Mouse (Mus musculus) hindbrain, embryonic 14.5 days (tissue): ENCODE measurements around the gene Afdn. TPM values are rescaled to one million over a fixed set of nuclear protein-coding genes. Genes with fewer than 3 reads are reported as not detected.
"Not testable (repeated sequence)": the region's sequence is repeated elsewhere in the genome, so short reads cannot be mapped to it uniquely, and the experiment has no call there.

Experiments
- ATAC-seq: fragments of 200-750 bp; cut with Nextera tagmentation; 2 replicates; pipeline ENCODE4 v1.8.0; 2017; ENCODE audit warnings: moderate number of reproducible peaks, mild to moderate bottlenecking, moderate TSS enrichment, moderate library complexity; ENCODE audit not compliant: low FRiP score
- DNase-seq: peaks from one replicate; pipeline ENCODE4 v3.0.0-alpha.2; 2015; ENCODE audit warnings: low spot score
- H3K27ac ChIP-seq: fragments of 300-500 bp; sonication (generic); 2 replicates; pipeline ENCODE4 v1.5.1; 2014; ENCODE audit warnings: mild to moderate bottlenecking, moderate library complexity
- H3K27me3 ChIP-seq: fragments of 300-500 bp; sonication (generic); 2 replicates; pipeline ENCODE4 v1.6.1; 2014; ENCODE audit warnings: mild to moderate bottlenecking, low read length, mixed read lengths; ENCODE audit not compliant: control insufficient read depth, insufficient read depth
- H3K36me3 ChIP-seq: fragments of 300-500 bp; sonication (generic); replicated peaks from 2 replicates; pipeline ENCODE4 v1.6.1; 2014; ENCODE audit not compliant: control insufficient read depth, insufficient read depth
- H3K4me1 ChIP-seq: fragments of 300-500 bp; sonication (generic); replicated peaks from 2 replicates; pipeline ENCODE4 v1.6.1; 2014; ENCODE audit warnings: antibody characterized with exemption, low read length, mixed read lengths; ENCODE audit not compliant: control insufficient read depth, insufficient read depth
- H3K4me2 ChIP-seq: fragments of 300-500 bp; sonication (generic); replicated peaks from 2 replicates; pipeline ENCODE4 v1.6.1; 2014; ENCODE audit warnings: mild to moderate bottlenecking, moderate library complexity
- H3K4me3 ChIP-seq: fragments of 300-500 bp; sonication (generic); replicated peaks from 2 replicates; pipeline ENCODE4 v1.5.1; 2014; ENCODE audit warnings: mild to moderate bottlenecking, low read length
- H3K9ac ChIP-seq: fragments of 300-500 bp; sonication (generic); 2 replicates; pipeline ENCODE4 v1.6.1; 2014
- H3K9me3 ChIP-seq: fragments of 300-500 bp; sonication (generic); 2 replicates; pipeline ENCODE4 v1.6.1; 2016; ENCODE audit warnings: low read length; ENCODE audit not compliant: control insufficient read depth
- WGBS: fragments of 180-500 bp; shearing (Covaris S2); extraction: QIAGEN DNeasy Blood & Tissue Kit; methylation state at CpG from one replicate; pipeline ENCODE4 v1.1.7; 2014; 5-methylcytosine and 5-hydroxymethylcytosine counted together
- polyA plus RNA-seq: library from polyadenylated mRNA; unstranded; fragments of >200 nt; fragmentation: Nextera tagmentation; extraction: Ambion mirVana; gene quantifications from 2 replicates; pipeline ENCODE4 v1.2.1, GENCODE M21; 2014

The Afdn gene
- polyA plus RNA-seq, 1 experiment from 2014 or later, result 140 TPM

GRCm38 (mm10) chr17:13778865-13779264 lies 18.5 kb downstream of the Afdn start:
- 91% methylated on average over 1 of the region's 1 CpGs for WGBS
- no peak for ATAC-seq
- H3K4me1 ChIP-seq, result no peaks in the 10 kb centered on the region
- no peaks in the 10 kb centered on the region for H3K27me3 ChIP-seq
- no peaks in the 10 kb centered on the region for H3K36me3 ChIP-seq
- no peak overlapping the region for H3K4me2 ChIP-seq
- no peak overlapping the region for H3K27ac ChIP-seq
- H3K9ac ChIP-seq, result no peak overlapping the region
- DNase-seq, result no peak
- no peaks in the 10 kb centered on the region for H3K9me3 ChIP-seq
- H3K4me3 ChIP-seq, result no peak overlapping the region

GRCm38 (mm10) chr17:13781948-13782347 lies 21.6 kb downstream of the Afdn start:
- 88% methylated on average over 5 of the region's 5 CpGs for WGBS
- H3K4me2 ChIP-seq, result no peak overlapping the region
- H3K27ac ChIP-seq, result no peak overlapping the region
- H3K4me3 ChIP-seq, result no peak overlapping the region
- no peaks in the 10 kb centered on the region for H3K27me3 ChIP-seq
- DNase-seq, result no peak
- ATAC-seq, result peak; percentile 24; the same call in 1 of the 2 replicates
- H3K9me3 ChIP-seq, result no peaks in the 10 kb centered on the region
- no peaks in the 10 kb centered on the region for H3K36me3 ChIP-seq
- no peak overlapping the region for H3K9ac ChIP-seq
- no peaks in the 10 kb centered on the region for H3K4me1 ChIP-seq

GRCm38 (mm10) chr17:13783469-13783868 lies 23.1 kb downstream of the Afdn start:
- no peak for DNase-seq

GRCm38 (mm10) chr17:13790033-13790432 lies 29.7 kb downstream of the Afdn start:
- DNase-seq, H3K36me3 ChIP-seq, ATAC-seq, H3K4me3 ChIP-seq, H3K9ac ChIP-seq, H3K4me1 ChIP-seq, H3K27ac ChIP-seq, H3K9me3 ChIP-seq, H3K27me3 ChIP-seq, H3K4me2 ChIP-seq: not testable (repeated sequence)
- 98% methylated on average over 2 of the region's 2 CpGs for WGBS

More at GRCm38 (mm10) chr17:13783469-13783868, 23.1 kb downstream of the Afdn start:
- Histone ChIP-seq H3K9ac (no peak overlapping the region), H3K27ac (no peak overlapping the region), H3K4me1 (no peaks in the 10 kb centered on the region), H3K9me3 (no peaks in the 10 kb centered on the region), H3K4me2 (no peak overlapping the region), H3K27me3 (no peaks in the 10 kb centered on the region), H3K36me3 (no peaks in the 10 kb centered on the region), H3K4me3 (no peak overlapping the region)
- 92% methylated on average over 1 of the region's 1 CpGs for WGBS
- ATAC-seq, result no peak

- H3K4me3 ChIP-seq, result no peak overlapping the region
- no peak overlapping the region for H3K9ac ChIP-seq
- H3K27me3 ChIP-seq, result no peaks in the 10 kb centered on the region
- no peaks in the 10 kb centered on the region for H3K9me3 ChIP-seq
- DNase-seq (no peak), ATAC-seq (no peak)
- no peak overlapping the region for H3K27ac ChIP-seq
- WGBS, result 91% methylated on average over 1 of the region's 1 CpGs
- H3K4me1 ChIP-seq, result no peaks in the 10 kb centered on the region
- no peak overlapping the region for H3K4me2 ChIP-seq
- H3K36me3 ChIP-seq, result no peaks in the 10 kb centered on the region
Observed at GRCm38 (mm10) chr17:13797691-13798090, 37.4 kb downstream of the Afdn start.

- no peak for DNase-seq
- Histone ChIP-seq H3K9ac (no peak overlapping the region), H3K9me3 (no peaks in the 10 kb centered on the region), H3K4me2 (no peak overlapping the region), H3K27ac (no peak overlapping the region), H3K27me3 (no peaks in the 10 kb centered on the region), H3K4me3 (no peak overlapping the region), H3K36me3 (peaks cover 34% of the 10 kb centered on the region), H3K4me1 (no peaks in the 10 kb centered on the region)
- 83% methylated on average over 2 of the region's 2 CpGs for whole genome bisulfite sequencing
- no peak for ATAC-seq
Observed at GRCm38 (mm10) chr17:13802836-13803408, 42.6 kb downstream of the Afdn start.

GRCm38 (mm10) chr17:13806016-13806415 lies 45.7 kb downstream of the Afdn start:
- no peaks in the 10 kb centered on the region for H3K4me1 ChIP-seq
- ATAC-seq (no peak), DNase-seq (no peak)
- H3K27ac ChIP-seq, result no peak overlapping the region
- no peak overlapping the region for H3K4me2 ChIP-seq
- no peaks in the 10 kb centered on the region for H3K27me3 ChIP-seq
- 89% methylated on average over 1 of the region's 1 CpGs for WGBS
- H3K4me3 ChIP-seq, result no peak overlapping the region
- H3K9ac ChIP-seq, result no peak overlapping the region
- no peaks in the 10 kb centered on the region for H3K9me3 ChIP-seq
- H3K36me3 ChIP-seq, result peaks cover 59% of the 10 kb centered on the region

- Histone ChIP-seq H3K4me3 (no peak overlapping the region), H3K36me3 (peaks cover 24% of the 10 kb centered on the region), H3K4me2 (no peak overlapping the region), H3K9me3 (no peaks in the 10 kb centered on the region), H3K27ac (no peak overlapping the region), H3K4me1 (no peaks in the 10 kb centered on the region), H3K9ac (no peak overlapping the region), H3K27me3 (no peaks in the 10 kb centered on the region)
- DNase-seq (no peak), ATAC-seq (no peak)
- 98% methylated on average over 2 of the region's 2 CpGs for WGBS
Observed at GRCm38 (mm10) chr17:13817789-13818188, 57.5 kb downstream of the Afdn start.

GRCm38 (mm10) chr17:13819342-13819741 lies 59.0 kb downstream of the Afdn start:
- Histone ChIP-seq H3K4me2 (no peak overlapping the region), H3K27me3 (no peaks in the 10 kb centered on the region), H3K27ac (no peak overlapping the region), H3K9me3 (no peaks in the 10 kb centered on the region), H3K4me3 (no peak overlapping the region), H3K9ac (no peak overlapping the region), H3K4me1 (no peaks in the 10 kb centered on the region), H3K36me3 (peaks cover 26% of the 10 kb centered on the region)
- no peak for ATAC-seq
- 92% methylated on average over 4 of the region's 4 CpGs for WGBS
- DNase-seq, result no peak

- H3K36me3 ChIP-seq, result peaks cover 38% of the 10 kb centered on the region
- DNase-seq (no peak), ATAC-seq (no peak)
- H3K4me2 ChIP-seq, result no peak overlapping the region
- no peaks in the 10 kb centered on the region for H3K4me1 ChIP-seq
- H3K4me3 ChIP-seq, result no peak overlapping the region
- H3K9ac ChIP-seq, result no peak overlapping the region
- H3K9me3 ChIP-seq, result no peaks in the 10 kb centered on the region
- WGBS, result 96% methylated on average over 2 of the region's 2 CpGs
- H3K27me3 ChIP-seq, result no peaks in the 10 kb centered on the region
- H3K27ac ChIP-seq, result no peak overlapping the region
Observed at GRCm38 (mm10) chr17:13820676-13821075, 60.3 kb downstream of the Afdn start.
